Mouse (Mus musculus) bone marrow macrophage, adult 2 months (primary cell): ENCODE measurements around the gene Tab2.
A peak's percentile ranks its signal among the peaks of the same experiment; 100 is the strongest.

Source experiments
- CTCF ChIP-seq: IDR thresholded peaks from 2 replicates; pipeline ENCODE4 v1.5.1; 2012; ENCODE audit warnings: low read depth, mild to moderate bottlenecking, low read length, moderate library complexity
- POLR2A ChIP-seq: IDR thresholded peaks from 2 replicates; pipeline ENCODE4 v1.6.1; 2012; ENCODE audit warnings: mild to moderate bottlenecking, low read depth, low read length, borderline replicate concordance

- TF ChIP-seq CTCF (peak; percentile 78), POLR2A (no peak)
These were observed 85.3 kb downstream of the Tab2 start for GRCm38 (mm10) chr10:7870571-7871315.
